Mouse (Mus musculus): ENCODE measurements around the gene Cdk4.
A peak's percentile ranks its signal among the peaks of the same experiment; 100 is the strongest.
"Not testable (repeated sequence)": the region's sequence is repeated elsewhere in the genome, so short reads cannot be mapped to it uniquely, and the experiment has no call there.

Cdk4 gene

GRCm38 (mm10) chr10:127056490-127056889, 6.8 kb upstream of the Cdk4 start:
- DNase-seq (ENCODE audit: low read depth, low spot score) = no peak

GRCm38 (mm10) chr10:127058161-127058560, 5.2 kb upstream of the Cdk4 start:
- peak; percentile 79 for DNase-seq (ENCODE audit: low read depth, low spot score)

- no peak for DNase-seq (ENCODE audit: low read depth, low spot score)
Observed at GRCm38 (mm10) chr10:127058708-127059107, 4.6 kb upstream of the Cdk4 start.

DNA sequence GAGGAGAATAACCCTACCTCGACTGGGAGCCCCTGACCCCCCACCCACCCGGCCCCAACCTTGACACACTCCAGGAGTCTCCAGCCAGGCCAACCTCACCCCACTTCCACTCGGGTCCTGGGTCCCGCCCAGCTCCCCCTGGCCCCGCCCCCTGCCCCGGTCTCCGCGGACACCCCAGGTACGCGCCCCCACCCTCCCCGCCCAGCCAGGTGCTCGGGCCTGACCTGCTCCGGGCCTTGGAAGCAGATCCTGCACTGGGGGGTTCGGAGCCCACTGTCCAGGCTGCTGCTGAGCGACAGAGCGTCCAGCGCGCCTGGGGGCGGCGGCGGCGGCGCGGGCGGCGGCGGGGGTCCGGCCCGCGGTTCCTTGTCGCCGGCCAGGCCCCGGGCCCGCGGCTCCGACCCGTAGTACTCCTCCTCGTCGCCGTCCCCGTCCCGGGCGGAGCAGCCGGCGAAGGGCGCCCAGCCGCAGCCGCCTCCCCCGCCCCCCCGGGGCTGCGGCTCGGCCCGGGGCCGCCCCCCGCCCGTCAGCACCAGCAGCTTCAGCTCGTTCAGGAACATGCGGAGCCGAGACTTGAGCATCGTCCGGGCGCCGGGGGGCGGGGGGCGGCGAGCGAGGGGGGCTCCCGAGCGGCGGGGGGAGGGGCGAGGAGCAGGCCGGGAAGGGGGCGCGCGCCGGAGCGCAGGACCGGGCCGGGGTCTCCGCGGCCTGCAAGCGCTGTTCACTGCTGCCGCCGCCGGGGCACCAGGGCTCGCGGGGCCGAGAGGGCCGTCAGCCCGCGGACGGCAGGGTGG, 4.0 kb upstream of the Cdk4 start:
- peak; percentile 42 for DNase-seq (ENCODE audit: low read depth, low spot score)

- peak; percentile 88 for DNase-seq (ENCODE audit: low read depth, low spot score)
Observed at GRCm38 (mm10) chr10:127059968-127060916, 3.1 kb upstream of the Cdk4 start, which contains the start of gene March9. Gene March9 (minus strand): TSS chr10:127060184.

- no peak for DNase-seq (ENCODE audit: low read depth, low spot score)
Observed at GRCm38 (mm10) chr10:127061085-127061484, 2.2 kb upstream of the Cdk4 start.

GRCm38 (mm10) chr10:127061513-127061912, 1.8 kb upstream of the Cdk4 start:
- DNase-seq (ENCODE audit: low read depth, low spot score) = no peak

GRCm38 (mm10) chr10:127062101-127062500, 1.2 kb upstream of the Cdk4 start:
- DNase-seq (ENCODE audit: low read depth, low spot score) = not testable (repeated sequence)

DNA sequence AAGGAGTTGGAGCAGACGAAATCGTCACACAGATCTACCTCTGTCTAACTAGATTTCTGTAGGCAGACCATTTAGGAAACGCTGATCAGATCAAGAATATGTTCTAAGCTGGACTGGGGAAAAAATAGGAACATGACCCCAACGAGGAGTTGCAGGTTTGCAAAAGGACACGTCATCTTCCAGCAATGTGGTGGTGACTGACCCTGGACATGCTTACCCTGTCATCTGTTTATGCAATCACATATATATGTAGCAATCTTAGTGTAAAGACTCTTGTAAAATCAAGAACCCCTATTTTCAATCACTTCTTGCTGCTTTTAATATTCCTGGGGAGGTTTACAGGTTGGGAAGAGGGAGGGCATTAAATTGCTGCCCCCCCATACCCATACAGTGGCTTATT, 831 bp upstream of the Cdk4 start:
- no peak for DNase-seq (ENCODE audit: low read depth, low spot score)

DNA sequence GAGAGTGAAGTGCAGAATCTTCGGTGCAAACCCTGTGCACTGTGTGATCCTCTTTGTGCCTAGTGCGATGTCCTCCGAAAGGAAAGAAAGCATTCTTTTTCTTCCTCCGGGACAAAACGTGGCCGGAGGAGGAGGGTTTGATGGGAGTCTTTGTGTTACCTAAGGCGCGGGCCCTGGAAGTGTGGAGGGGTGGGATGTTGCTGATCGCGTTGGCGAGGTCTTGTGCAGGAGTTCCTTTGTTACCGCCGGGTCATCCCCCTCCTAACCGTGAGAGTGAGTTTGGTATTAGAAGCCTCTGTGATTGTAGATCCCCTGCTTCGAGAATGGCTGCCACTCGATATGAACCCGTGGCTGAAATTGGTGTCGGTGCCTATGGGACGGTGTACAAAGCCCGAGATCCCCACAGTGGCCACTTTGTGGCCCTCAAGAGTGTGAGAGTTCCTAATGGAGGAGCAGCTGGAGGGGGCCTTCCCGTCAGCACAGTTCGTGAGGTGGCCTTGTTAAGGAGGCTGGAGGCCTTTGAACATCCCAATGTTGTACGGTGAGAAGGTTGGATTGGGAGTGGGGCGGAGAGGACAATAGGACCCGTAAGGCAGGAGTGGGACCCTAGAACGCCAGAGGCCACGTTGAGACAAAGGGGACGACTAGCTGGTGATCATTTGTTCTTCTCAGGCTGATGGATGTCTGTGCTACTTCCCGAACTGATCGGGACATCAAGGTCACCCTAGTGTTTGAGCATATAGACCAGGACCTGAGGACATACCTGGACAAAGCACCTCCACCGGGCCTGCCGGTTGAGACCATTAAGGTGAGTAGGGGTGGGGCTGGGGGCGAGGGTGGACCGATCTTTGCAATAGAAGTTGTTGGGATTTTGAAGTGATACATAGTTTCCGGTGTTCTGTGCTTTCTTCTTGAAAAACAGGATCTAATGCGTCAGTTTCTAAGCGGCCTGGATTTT, 858 bp downstream of the Cdk4 start:
- DNase-seq (ENCODE audit: low read depth, low spot score) = peak; percentile 40

DNA sequence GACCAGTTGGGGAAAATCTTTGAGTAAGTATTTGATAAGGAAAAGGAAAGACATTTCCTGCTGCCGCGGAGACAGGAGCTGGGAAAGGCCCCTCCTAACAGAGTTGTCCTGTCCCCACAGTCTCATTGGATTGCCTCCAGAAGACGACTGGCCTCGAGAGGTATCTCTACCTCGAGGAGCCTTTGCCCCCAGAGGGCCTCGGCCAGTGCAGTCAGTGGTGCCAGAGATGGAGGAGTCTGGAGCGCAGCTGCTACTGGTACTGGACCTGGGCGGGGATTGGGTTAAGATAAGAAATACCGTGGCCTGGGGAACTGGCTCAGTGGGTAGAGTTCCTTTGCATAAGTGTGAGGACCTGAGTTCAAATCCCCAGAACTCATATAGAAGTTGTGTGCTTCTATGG, 2.6 kb downstream of the Cdk4 start:
- DNase-seq (ENCODE audit: low read depth, low spot score) = no peak

DNA sequence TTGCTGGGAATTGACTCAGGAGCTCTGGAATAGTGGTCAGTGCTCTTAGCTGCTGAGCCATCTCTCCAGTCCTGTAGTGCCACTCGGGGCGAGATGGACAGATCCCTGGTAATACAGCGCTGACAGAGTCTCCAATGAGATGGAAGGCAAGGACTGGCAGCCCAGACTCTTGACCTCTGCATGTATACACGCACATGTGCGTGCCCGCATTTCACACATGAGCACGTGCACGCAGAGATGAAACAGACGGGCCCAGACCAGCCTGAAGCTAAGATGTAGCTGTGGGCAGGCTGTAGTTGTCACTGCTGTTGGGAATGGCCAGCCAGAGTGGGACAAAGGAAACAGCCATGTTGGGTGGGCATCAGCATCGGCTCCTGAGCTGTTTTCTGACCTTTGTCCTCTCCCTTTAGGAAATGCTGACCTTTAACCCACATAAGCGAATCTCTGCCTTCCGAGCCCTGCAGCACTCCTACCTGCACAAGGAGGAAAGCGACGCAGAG, 3.2 kb downstream of the Cdk4 start:
- DNase-seq (ENCODE audit: low read depth, low spot score) = no peak

GRCm38 (mm10) chr10:127068360-127069038, 5.2 kb downstream of the Cdk4 start:
- DNase-seq (ENCODE audit: low read depth, low spot score) = no peak

- DNase-seq (ENCODE audit: low read depth, low spot score) = no peak
Observed at GRCm38 (mm10) chr10:127069281-127070189, 6.2 kb downstream of the Cdk4 start.

GRCm38 (mm10) chr10:127070190-127071121, 7.1 kb downstream of the Cdk4 start, which contains the start of gene Tspan31:
Gene Tspan31 (minus strand): TSS chr10:127070264.
- peak; percentile 88 for DNase-seq (ENCODE audit: low read depth, low spot score)

DNA sequence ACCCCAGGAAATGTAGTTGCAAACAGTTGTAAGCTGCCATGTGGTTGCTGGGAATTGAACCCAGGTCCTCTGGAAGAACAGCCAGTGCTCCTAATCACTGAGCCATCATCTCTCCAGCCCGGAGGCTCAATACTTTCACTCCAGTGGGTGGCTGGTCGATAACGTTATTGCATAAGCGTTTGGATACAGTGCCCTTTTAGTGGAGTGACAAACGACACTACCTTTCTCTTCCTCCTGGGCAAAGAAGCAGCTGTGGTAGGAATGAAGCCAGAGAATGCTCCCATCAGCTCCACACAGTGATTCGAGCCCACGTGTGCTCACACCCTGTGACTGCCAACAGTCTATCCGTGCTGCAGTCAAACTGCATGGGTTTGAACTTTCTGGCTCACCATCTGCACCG, 7.9 kb downstream of the Cdk4 start:
- no peak for DNase-seq (ENCODE audit: low read depth, low spot score)

DNA sequence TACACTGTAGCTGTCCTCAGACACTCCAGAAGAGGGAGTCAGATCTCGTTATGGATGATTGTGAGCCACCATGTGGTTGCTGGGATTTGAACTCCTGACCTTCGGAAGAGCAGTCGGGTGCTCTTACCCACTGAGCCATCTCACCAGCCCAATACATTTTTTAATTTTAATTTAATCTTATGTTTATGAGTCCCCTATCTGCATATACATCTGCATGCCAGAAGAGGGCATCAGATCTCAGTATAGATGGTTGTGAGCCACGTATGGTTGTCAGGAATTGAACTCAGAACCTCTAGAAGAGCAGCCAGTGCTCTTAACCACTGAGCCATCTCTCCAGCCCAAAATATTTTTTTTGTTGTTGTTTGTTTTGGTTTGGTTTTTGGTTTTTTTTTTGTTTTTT, 8.9 kb downstream of the Cdk4 start:
- DNase-seq (ENCODE audit: low read depth, low spot score) = not testable (repeated sequence)

GRCm38 (mm10) chr10:127072969-127073368, 9.6 kb downstream of the Cdk4 start:
- DNase-seq (ENCODE audit: low read depth, low spot score) = not testable (repeated sequence)
